Mouse (Mus musculus): ENCODE data around the gene A430005L14Rik.

- TF ChIP-seq POLR2A (IDR thresholded peaks at IDR 0.05; ENCODE audit: control insufficient read depth, low read depth, low read length) (no peak), CTCF (IDR thresholded peaks at IDR 0.05; ENCODE audit: control insufficient read depth, insufficient read depth, insufficient replicate concordance, low read depth, low read length) (no peak)
These were observed 50.7 kb downstream of the A430005L14Rik start for GRCm38 (mm10) chr4:154007759-154008158.

All from testis, adult 2 months (tissue).